Mouse (Mus musculus) liver, postnatal 0 days (tissue): Measurements from ENCODE around the gene Elmo3.

ENCODE experiments used
- CTCF ChIP-seq: sonication (generic); IDR thresholded peaks from 2 replicates; pipeline ENCODE4 v1.5.1; 2016; ENCODE audit warnings: antibody characterized with exemption, low read depth
- EP300 ChIP-seq: IDR thresholded peaks from 2 replicates; pipeline ENCODE4 v1.6.1; 2016; ENCODE audit warnings: antibody characterized with exemption, low read depth, mild to moderate bottlenecking

GRCm38 (mm10) chr8:105305211-105306145 lies at the start of gene Elmo3:
- peak; percentile 35; the same call in 1 of the 2 replicates for TF ChIP-seq CTCF
- TF ChIP-seq EP300, result no peak
